Mouse (Mus musculus) kidney, embryonic 15.5 days (tissue): ENCODE measurements around the gene Limk1. TPM values are rescaled to one million over a fixed set of nuclear protein-coding genes. Genes with fewer than 3 reads are reported as not detected.

Experiments
- ATAC-seq: fragments of 200-750 bp; cut with Nextera tagmentation; replicated peaks from 2 replicates; pipeline ENCODE4 v1.8.0; 2017; ENCODE audit warnings: moderate TSS enrichment; ENCODE audit not compliant: low FRiP score
- H3K27ac ChIP-seq: fragments of 300-500 bp; sonication (generic); 2 replicates; pipeline ENCODE4 v1.5.1; 2015; ENCODE audit warnings: mild to moderate bottlenecking, inconsistent platforms
- H3K27me3 ChIP-seq: fragments of 300-500 bp; sonication (generic); 2 replicates; pipeline ENCODE4 v1.6.1; 2015; ENCODE audit warnings: inconsistent platforms
- H3K36me3 ChIP-seq: fragments of 300-500 bp; sonication (generic); 2 replicates; pipeline ENCODE4 v1.6.1; 2015; ENCODE audit warnings: inconsistent platforms
- H3K4me1 ChIP-seq: fragments of 300-500 bp; sonication (generic); 2 replicates; pipeline ENCODE4 v1.6.1; 2015; ENCODE audit warnings: inconsistent platforms
- H3K4me2 ChIP-seq: fragments of 300-500 bp; sonication (generic); 2 replicates; pipeline ENCODE4 v1.6.1; 2015; ENCODE audit warnings: moderate library complexity, mild to moderate bottlenecking, inconsistent platforms
- H3K4me3 ChIP-seq: fragments of 300-500 bp; sonication (generic); replicated peaks from 2 replicates; pipeline ENCODE4 v1.5.1; 2015; ENCODE audit warnings: mild to moderate bottlenecking, inconsistent platforms
- H3K9ac ChIP-seq: fragments of 300-500 bp; sonication (generic); 2 replicates; pipeline ENCODE4 v1.6.1; 2015; ENCODE audit warnings: mild to moderate bottlenecking, inconsistent platforms
- H3K9me3 ChIP-seq: fragments of 300-500 bp; sonication (generic); replicated peaks from 2 replicates; pipeline ENCODE4 v1.6.1; 2016; ENCODE audit warnings: inconsistent platforms
- WGBS: fragments of 180-500 bp; shearing (Covaris S2); methylation state at CpG from one replicate; pipeline ENCODE4 v1.1.7; 2015; ENCODE audit warnings: mixed read lengths; 5-methylcytosine and 5-hydroxymethylcytosine counted together
- polyA plus RNA-seq: library from polyadenylated mRNA; unstranded; fragments of >200 nt; fragmentation: Nextera tagmentation; extraction: Ambion mirVana; gene quantifications from 2 replicates; pipeline ENCODE4 v1.2.1, GENCODE M21; 2015

The Limk1 gene
- polyA plus RNA-seq, 1 experiment from 2014 or later: 5.9 TPM

- no peaks in the 10 kb centered on the region for H3K36me3 ChIP-seq
- no peak overlapping the region for H3K27ac ChIP-seq
- H3K4me1 ChIP-seq: no peaks in the 10 kb centered on the region
- ATAC-seq: no peak
- WGBS: 69% methylated on average over 2 of the region's 2 CpGs
- H3K27me3 ChIP-seq: no peaks in the 10 kb centered on the region
- H3K9me3 ChIP-seq: no peaks in the 10 kb centered on the region
- no peak overlapping the region for H3K4me2 ChIP-seq
- no peak overlapping the region for H3K4me3 ChIP-seq
- H3K9ac ChIP-seq: no peak overlapping the region
Measured at GRCm38 (mm10) chr5:134695539-134695938, 7.1 kb upstream of the Limk1 start.

- ATAC-seq: no peak
Measured at GRCm38 (mm10) chr5:134695082-134695481, 6.7 kb upstream of the Limk1 start.

GRCm38 (mm10) chr5:134692704-134693103, 4.3 kb upstream of the Limk1 start:
- Histone ChIP-seq H3K4me3 (no peak overlapping the region), H3K27ac (no peak overlapping the region), H3K4me1 (peaks cover 9% of the 10 kb centered on the region), H3K9ac (no peak overlapping the region), H3K36me3 (no peaks in the 10 kb centered on the region), H3K27me3 (no peaks in the 10 kb centered on the region), H3K9me3 (no peaks in the 10 kb centered on the region), H3K4me2 (no peak overlapping the region)
- ATAC-seq: no peak
- WGBS: 91% methylated on average over 1 of the region's 1 CpGs

More at GRCm38 (mm10) chr5:134695082-134695481, 6.7 kb upstream of the Limk1 start:
- Histone ChIP-seq H3K36me3 (no peaks in the 10 kb centered on the region), H3K27ac (no peak overlapping the region), H3K27me3 (no peaks in the 10 kb centered on the region), H3K9ac (no peak overlapping the region), H3K4me2 (no peak overlapping the region), H3K4me1 (no peaks in the 10 kb centered on the region), H3K9me3 (no peaks in the 10 kb centered on the region), H3K4me3 (no peak overlapping the region)
- 18% methylated on average over 2 of the region's 2 CpGs for WGBS

- under 1% methylated on average over 38 of the region's 38 CpGs for WGBS
- Histone ChIP-seq H3K9me3 (no peaks in the 10 kb centered on the region), H3K4me2 (peak overlapping the region; percentile 97), H3K9ac (peak overlapping the region; percentile 76; the same call in 1 of the 2 replicates), H3K4me3 (peak overlapping the region; percentile 92), H3K27ac (peak overlapping the region; percentile 77), H3K27me3 (no peaks in the 10 kb centered on the region), H3K36me3 (peaks cover 17% of the 10 kb centered on the region), H3K4me1 (peaks cover 14% of the 10 kb centered on the region)
- peak; percentile 98 for ATAC-seq
Measured at GRCm38 (mm10) chr5:134688718-134689284, 403 bp upstream of the Limk1 start.

DNA sequence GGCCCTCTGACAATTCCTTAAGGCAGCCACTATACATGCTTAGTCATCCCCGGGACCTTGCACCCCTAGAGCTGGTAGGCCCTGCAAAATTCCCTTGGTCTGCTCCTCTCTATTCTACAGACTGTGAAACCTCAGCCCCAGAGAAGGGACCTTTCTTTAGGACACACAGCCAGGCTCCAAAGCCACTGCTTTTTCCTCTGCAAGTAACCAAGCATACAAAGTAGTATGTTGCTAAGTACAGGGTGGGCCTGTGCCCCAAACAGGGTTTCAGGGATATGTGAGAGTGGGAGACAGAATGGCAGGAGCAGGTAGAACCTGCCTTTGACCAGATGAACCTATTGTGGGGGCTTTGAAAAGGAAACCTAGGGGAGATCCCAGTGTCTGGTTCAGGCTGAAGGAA, 1.2 kb downstream of the Limk1 start:
- peak overlapping the region; percentile 92 for H3K4me3 ChIP-seq

DNA sequence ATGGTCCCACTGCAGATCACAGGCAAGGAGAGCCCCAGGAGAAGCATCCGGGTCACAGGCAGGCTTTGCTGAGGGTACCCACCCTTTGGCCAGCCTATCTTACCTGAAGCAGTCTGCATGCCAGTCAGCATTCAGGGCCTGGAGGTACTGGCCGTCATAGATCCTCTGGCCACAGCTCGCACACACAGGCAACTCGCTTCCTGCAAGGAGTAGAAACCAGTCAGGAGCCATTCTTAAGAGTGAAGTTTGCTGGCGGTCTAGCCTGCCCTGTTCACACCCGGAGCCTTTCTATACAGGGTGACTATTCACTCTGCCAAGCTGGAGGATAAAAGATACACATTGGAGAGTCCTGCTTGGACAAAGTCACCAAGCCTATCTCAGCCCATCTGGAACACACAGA, 1.9 kb downstream of the Limk1 start:
- 91% methylated on average over 6 of the region's 6 CpGs for WGBS
- H3K27me3 ChIP-seq: no peaks in the 10 kb centered on the region
- H3K4me3 ChIP-seq: no peak overlapping the region
- H3K9me3 ChIP-seq: no peaks in the 10 kb centered on the region
- H3K27ac ChIP-seq: no peak overlapping the region
- ATAC-seq: no peak
- peaks cover 14% of the 10 kb centered on the region for H3K4me1 ChIP-seq
- H3K36me3 ChIP-seq: peaks cover 28% of the 10 kb centered on the region
- H3K9ac ChIP-seq: no peak overlapping the region
- H3K4me2 ChIP-seq: no peak overlapping the region

More for the DNA sequence above, 1.2 kb downstream of the Limk1 start:
- H3K4me1 ChIP-seq: peaks cover 14% of the 10 kb centered on the region
- 85% methylated on average over 1 of the region's 1 CpGs for WGBS
- H3K27me3 ChIP-seq: no peaks in the 10 kb centered on the region
- H3K4me2 ChIP-seq: peak overlapping the region; percentile 97
- H3K27ac ChIP-seq: no peak overlapping the region
- H3K9me3 ChIP-seq: no peaks in the 10 kb centered on the region
- H3K9ac ChIP-seq: no peak overlapping the region
- peaks cover 28% of the 10 kb centered on the region for H3K36me3 ChIP-seq
- ATAC-seq: no peak

- no peak overlapping the region for H3K4me2 ChIP-seq
- WGBS: 74% methylated on average over 2 of the region's 2 CpGs
- no peak for ATAC-seq
- no peak overlapping the region for H3K27ac ChIP-seq
- H3K4me1 ChIP-seq: peaks cover 27% of the 10 kb centered on the region
- no peaks in the 10 kb centered on the region for H3K9me3 ChIP-seq
- H3K9ac ChIP-seq: no peak overlapping the region
- H3K27me3 ChIP-seq: no peaks in the 10 kb centered on the region
- H3K36me3 ChIP-seq: peaks cover 28% of the 10 kb centered on the region
- H3K4me3 ChIP-seq: no peak overlapping the region
Measured at GRCm38 (mm10) chr5:134684398-134684797, 4.0 kb downstream of the Limk1 start.

DNA sequence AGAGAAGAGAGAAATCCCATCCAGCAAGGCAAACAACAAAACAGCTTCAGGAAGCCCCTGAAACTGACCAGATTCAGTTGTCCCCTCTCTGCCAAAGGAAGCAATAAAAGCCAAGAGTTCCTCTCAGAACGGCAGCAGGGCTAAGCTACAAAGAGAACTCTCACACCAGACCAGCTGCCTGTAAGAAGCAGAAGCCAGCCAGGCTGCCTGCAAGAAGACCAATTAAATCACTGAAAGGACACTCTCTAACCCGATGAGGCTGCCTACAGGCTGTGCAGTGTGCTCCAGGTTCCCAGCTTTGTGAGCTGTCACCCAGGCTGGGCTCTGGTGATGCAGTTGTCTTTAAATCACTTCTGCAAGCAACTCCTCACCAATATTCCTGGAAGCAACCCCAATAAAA, 4.6 kb downstream of the Limk1 start:
- 41% methylated on average over 2 of the region's 2 CpGs for WGBS
- Histone ChIP-seq H3K9ac (no peak overlapping the region), H3K27me3 (no peaks in the 10 kb centered on the region), H3K27ac (no peak overlapping the region), H3K36me3 (peaks cover 28% of the 10 kb centered on the region), H3K4me2 (no peak overlapping the region), H3K4me1 (peaks cover 27% of the 10 kb centered on the region), H3K4me3 (no peak overlapping the region), H3K9me3 (no peaks in the 10 kb centered on the region)
- no peak for ATAC-seq

DNA sequence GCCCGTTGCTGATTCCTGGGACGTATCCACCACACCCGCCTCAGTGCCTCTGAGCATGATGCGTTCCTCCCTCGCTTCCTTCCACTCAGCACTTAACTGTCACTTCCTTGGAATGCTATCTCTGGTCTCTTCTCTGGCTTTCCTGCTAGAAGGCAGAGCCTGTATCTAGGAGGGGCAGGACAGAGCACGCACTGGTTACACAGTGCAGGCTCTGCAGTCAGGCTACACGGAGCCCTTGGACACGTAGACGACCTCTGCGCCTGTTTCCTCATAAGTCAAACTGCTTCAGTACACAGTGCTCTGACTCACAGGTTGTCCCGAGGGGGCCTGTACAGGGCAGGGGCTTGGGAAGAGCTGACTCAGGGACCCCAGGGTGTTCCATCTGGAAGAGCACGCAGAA, 8.2 kb downstream of the Limk1 start:
- Histone ChIP-seq H3K9ac (no peak overlapping the region), H3K4me2 (0 out of 2 replicates have a peak overlapping the region, but pooled peaks have one; percentile 2)

GRCm38 (mm10) chr5:134678827-134679546, 9.4 kb downstream of the Limk1 start:
- Histone ChIP-seq H3K27me3 (no peaks in the 10 kb centered on the region), H3K4me1 (peaks cover 47% of the 10 kb centered on the region), H3K9me3 (no peaks in the 10 kb centered on the region), H3K9ac (no peak overlapping the region), H3K36me3 (peaks cover 12% of the 10 kb centered on the region; the same call in 1 of the 2 replicates), H3K4me2 (no peak overlapping the region), H3K27ac (peak overlapping the region; percentile 7; the same call in 1 of the 2 replicates), H3K4me3 (no peak overlapping the region)
- 75% methylated on average over 8 of the region's 8 CpGs for WGBS
- no peak for ATAC-seq

More for the DNA sequence above, 8.2 kb downstream of the Limk1 start:
- WGBS: 54% methylated on average over 12 of the region's 12 CpGs
- no peak overlapping the region for H3K4me3 ChIP-seq
- H3K27ac ChIP-seq: peak overlapping the region; percentile 38; the same call in 1 of the 2 replicates
- H3K4me1 ChIP-seq: peaks cover 47% of the 10 kb centered on the region
- ATAC-seq: no peak
- no peaks in the 10 kb centered on the region for H3K27me3 ChIP-seq
- H3K36me3 ChIP-seq: peaks cover 24% of the 10 kb centered on the region
- H3K9me3 ChIP-seq: no peaks in the 10 kb centered on the region

DNA sequence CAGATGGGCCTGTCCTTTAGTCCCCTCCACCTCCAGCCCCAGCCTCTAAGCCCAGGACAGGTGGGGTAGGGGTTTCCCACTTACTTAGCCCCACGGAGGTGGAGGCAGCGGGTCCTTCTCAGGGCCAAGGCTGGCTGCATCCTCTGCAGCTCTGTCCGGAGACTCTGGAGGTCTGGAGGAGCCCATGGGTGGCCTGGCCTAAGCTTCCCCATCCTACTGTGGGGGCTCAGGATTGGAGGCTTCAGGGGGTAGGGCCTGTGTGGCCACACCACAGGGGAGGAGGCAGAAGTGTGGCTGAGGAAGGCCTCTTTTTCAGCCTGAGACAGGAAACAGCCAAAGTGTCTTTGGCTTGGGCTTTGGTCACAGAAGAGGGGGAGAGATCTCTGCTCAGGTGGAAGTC, 10.4 kb downstream of the Limk1 start:
- ATAC-seq: no peak
- no peaks in the 10 kb centered on the region for H3K9me3 ChIP-seq
- no peaks in the 10 kb centered on the region for H3K27me3 ChIP-seq
- H3K9ac ChIP-seq: no peak overlapping the region
- no peak overlapping the region for H3K27ac ChIP-seq
- peaks cover 5% of the 10 kb centered on the region; the same call in 1 of the 2 replicates for H3K36me3 ChIP-seq
- peaks cover 47% of the 10 kb centered on the region for H3K4me1 ChIP-seq
- 78% methylated on average over 3 of the region's 3 CpGs for WGBS
- H3K4me2 ChIP-seq: no peak overlapping the region
- H3K4me3 ChIP-seq: no peak overlapping the region

DNA sequence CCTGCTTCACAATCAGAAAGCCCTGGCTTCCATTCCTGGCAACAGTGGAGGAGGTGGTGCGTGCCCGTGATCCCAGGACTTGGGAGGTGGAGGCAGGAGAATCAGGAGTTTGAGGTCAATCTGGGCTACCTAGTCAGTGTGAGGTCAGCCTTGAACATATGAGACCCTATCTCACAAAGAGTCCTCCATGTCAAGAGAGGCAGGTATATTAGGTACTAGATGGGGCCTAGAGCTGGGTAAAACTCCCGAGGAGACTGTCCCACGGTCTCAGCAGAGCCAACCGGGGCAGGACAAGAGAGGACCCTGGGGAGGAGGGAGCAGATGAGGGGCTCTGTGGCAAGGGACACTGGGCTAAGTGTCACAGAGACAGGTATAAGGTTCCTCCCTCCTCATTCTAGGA, 10.9 kb downstream of the Limk1 start:
- Histone ChIP-seq H3K4me1 (peaks cover 47% of the 10 kb centered on the region), H3K9me3 (no peaks in the 10 kb centered on the region), H3K27me3 (no peaks in the 10 kb centered on the region), H3K36me3 (peaks cover 6% of the 10 kb centered on the region; the same call in 1 of the 2 replicates), H3K9ac (no peak overlapping the region), H3K4me3 (no peak overlapping the region), H3K4me2 (no peak overlapping the region), H3K27ac (0 out of 2 replicates have a peak overlapping the region, but pooled peaks have one; percentile 90)
- no peak for ATAC-seq
- 85% methylated on average over 5 of the region's 5 CpGs for WGBS
